Mouse (Mus musculus) hindbrain, embryonic 14.5 days (tissue): ENCODE results near the gene Klc4. TPM values are rescaled to one million over a fixed set of nuclear protein-coding genes. Genes with fewer than 3 reads are reported as not detected.

Experiments
- ATAC-seq: fragments of 200-750 bp; cut with Nextera tagmentation; 2 replicates; pipeline ENCODE4 v1.8.0; 2017; ENCODE audit warnings: moderate number of reproducible peaks, mild to moderate bottlenecking, moderate TSS enrichment, moderate library complexity; ENCODE audit not compliant: low FRiP score
- DNase-seq: peaks from one replicate; pipeline ENCODE4 v3.0.0-alpha.2; 2015; ENCODE audit warnings: low spot score
- H3K27ac ChIP-seq: fragments of 300-500 bp; sonication (generic); 2 replicates; pipeline ENCODE4 v1.5.1; 2014; ENCODE audit warnings: mild to moderate bottlenecking, moderate library complexity
- H3K27me3 ChIP-seq: fragments of 300-500 bp; sonication (generic); 2 replicates; pipeline ENCODE4 v1.6.1; 2014; ENCODE audit warnings: mild to moderate bottlenecking, low read length, mixed read lengths; ENCODE audit not compliant: control insufficient read depth, insufficient read depth
- H3K36me3 ChIP-seq: fragments of 300-500 bp; sonication (generic); replicated peaks from 2 replicates; pipeline ENCODE4 v1.6.1; 2014; ENCODE audit not compliant: control insufficient read depth, insufficient read depth
- H3K4me1 ChIP-seq: fragments of 300-500 bp; sonication (generic); replicated peaks from 2 replicates; pipeline ENCODE4 v1.6.1; 2014; ENCODE audit warnings: antibody characterized with exemption, low read length, mixed read lengths; ENCODE audit not compliant: control insufficient read depth, insufficient read depth
- H3K4me2 ChIP-seq: fragments of 300-500 bp; sonication (generic); replicated peaks from 2 replicates; pipeline ENCODE4 v1.6.1; 2014; ENCODE audit warnings: mild to moderate bottlenecking, moderate library complexity
- H3K4me3 ChIP-seq: fragments of 300-500 bp; sonication (generic); replicated peaks from 2 replicates; pipeline ENCODE4 v1.5.1; 2014; ENCODE audit warnings: mild to moderate bottlenecking, low read length
- H3K9ac ChIP-seq: fragments of 300-500 bp; sonication (generic); 2 replicates; pipeline ENCODE4 v1.6.1; 2014
- H3K9me3 ChIP-seq: fragments of 300-500 bp; sonication (generic); 2 replicates; pipeline ENCODE4 v1.6.1; 2016; ENCODE audit warnings: low read length; ENCODE audit not compliant: control insufficient read depth
- WGBS: fragments of 180-500 bp; shearing (Covaris S2); extraction: QIAGEN DNeasy Blood & Tissue Kit; methylation state at CpG from one replicate; pipeline ENCODE4 v1.1.7; 2014; 5-methylcytosine and 5-hydroxymethylcytosine counted together
- polyA plus RNA-seq: library from polyadenylated mRNA; unstranded; fragments of >200 nt; fragmentation: Nextera tagmentation; extraction: Ambion mirVana; gene quantifications from 2 replicates; pipeline ENCODE4 v1.2.1, GENCODE M21; 2014

The Klc4 gene
- polyA plus RNA-seq, 1 experiment from 2014 or later = 30.5 TPM

- no peaks in the 10 kb centered on the region for H3K27me3 ChIP-seq
- peaks cover 99% of the 10 kb centered on the region for H3K36me3 ChIP-seq
- 94% methylated on average over 12 of the region's 12 CpGs for WGBS
- DNase-seq (no peak), ATAC-seq (no peak)
- no peak overlapping the region for H3K4me3 ChIP-seq
- no peak overlapping the region for H3K27ac ChIP-seq
- no peak overlapping the region for H3K9ac ChIP-seq
- no peaks in the 10 kb centered on the region for H3K4me1 ChIP-seq
- no peak overlapping the region for H3K4me2 ChIP-seq
- no peaks in the 10 kb centered on the region for H3K9me3 ChIP-seq
These were observed 16.2 kb upstream of the Klc4 start for GRCm38 (mm10) chr17:46661981-46662380.

GRCm38 (mm10) chr17:46661351-46661750 is 15.5 kb upstream of the Klc4 start:
- 94% methylated on average over 9 of the region's 9 CpGs for WGBS
- peaks cover 99% of the 10 kb centered on the region for H3K36me3 ChIP-seq
- H3K27ac ChIP-seq = no peak overlapping the region
- DNase-seq (no peak), ATAC-seq (no peak)
- no peaks in the 10 kb centered on the region for H3K9me3 ChIP-seq
- H3K27me3 ChIP-seq = no peaks in the 10 kb centered on the region
- no peaks in the 10 kb centered on the region for H3K4me1 ChIP-seq
- H3K4me2 ChIP-seq = no peak overlapping the region
- H3K4me3 ChIP-seq = no peak overlapping the region
- no peak overlapping the region for H3K9ac ChIP-seq

GRCm38 (mm10) chr17:46656054-46656453 is 10.2 kb upstream of the Klc4 start:
- DNase-seq (no peak), ATAC-seq (no peak)
- 94% methylated on average over 6 of the region's 6 CpGs for WGBS
- Histone ChIP-seq H3K4me1 (peaks cover 14% of the 10 kb centered on the region), H3K4me2 (no peak overlapping the region), H3K4me3 (no peak overlapping the region), H3K9ac (no peak overlapping the region), H3K27me3 (no peaks in the 10 kb centered on the region), H3K9me3 (no peaks in the 10 kb centered on the region), H3K36me3 (peaks cover 82% of the 10 kb centered on the region), H3K27ac (no peak overlapping the region)

- WGBS = 78% methylated on average over 20 of the region's 20 CpGs
- no peak for ATAC-seq
- H3K36me3 ChIP-seq = peaks cover 46% of the 10 kb centered on the region
- H3K27me3 ChIP-seq = no peaks in the 10 kb centered on the region
- no peak overlapping the region for H3K27ac ChIP-seq
- peak overlapping the region; percentile 83 for H3K4me2 ChIP-seq
- H3K9me3 ChIP-seq = no peaks in the 10 kb centered on the region
- peaks cover 27% of the 10 kb centered on the region for H3K4me1 ChIP-seq
- peak overlapping the region; percentile 94 for H3K9ac ChIP-seq
- H3K4me3 ChIP-seq = peak overlapping the region; percentile 62
- DNase-seq = no peak
These were observed 6.1 kb upstream of the Klc4 start for GRCm38 (mm10) chr17:46651755-46652547.

- H3K4me1 ChIP-seq = peaks cover 32% of the 10 kb centered on the region
- H3K9me3 ChIP-seq = no peaks in the 10 kb centered on the region
- peak overlapping the region; percentile 94 for H3K9ac ChIP-seq
- peak overlapping the region; percentile 83 for H3K4me2 ChIP-seq
- H3K27ac ChIP-seq = peak overlapping the region; percentile 93
- H3K4me3 ChIP-seq = peak overlapping the region; percentile 62
- no peaks in the 10 kb centered on the region for H3K27me3 ChIP-seq
- 73% methylated on average over 17 of the region's 17 CpGs for WGBS
- ATAC-seq = no peak
- H3K36me3 ChIP-seq = peaks cover 40% of the 10 kb centered on the region
- DNase-seq = no peak
These were observed 5.5 kb upstream of the Klc4 start for GRCm38 (mm10) chr17:46651292-46651691.

GRCm38 (mm10) chr17:46650232-46651031 is 4.6 kb upstream of the Klc4 start, which contains the start of gene Cul7:
Gene Cul7, plus strand, starts transcription at chr17:46650337.
- ATAC-seq (peak; percentile 94), DNase-seq (peak; percentile 88)
- H3K4me3 ChIP-seq = peak within 1 kb of the TSS; percentile 62
- H3K27ac ChIP-seq = peak within 1 kb of the TSS; percentile 93
- peak within 1 kb of the TSS; percentile 83 for H3K4me2 ChIP-seq
- peaks cover 31% of the 10 kb centered on the region for H3K36me3 ChIP-seq
- H3K9me3 ChIP-seq = no peaks in the 10 kb centered on the region
- no peaks in the 10 kb centered on the region for H3K27me3 ChIP-seq
- WGBS = under 1% methylated on average over 55 of the region's 58 CpGs
- H3K9ac ChIP-seq = peak within 1 kb of the TSS; percentile 94
- peaks cover 32% of the 10 kb centered on the region for H3K4me1 ChIP-seq

GRCm38 (mm10) chr17:46649811-46650210 is 4.0 kb upstream of the Klc4 start:
- no peaks in the 10 kb centered on the region for H3K27me3 ChIP-seq
- peaks cover 35% of the 10 kb centered on the region for H3K4me1 ChIP-seq
- H3K9me3 ChIP-seq = no peaks in the 10 kb centered on the region
- H3K4me2 ChIP-seq = peak overlapping the region; percentile 83
- no peak for DNase-seq
- WGBS = 38% methylated on average over 15 of the region's 15 CpGs
- ATAC-seq = no peak
- H3K9ac ChIP-seq = peak overlapping the region; percentile 94
- peak overlapping the region; percentile 62 for H3K4me3 ChIP-seq
- H3K36me3 ChIP-seq = peaks cover 29% of the 10 kb centered on the region
- H3K27ac ChIP-seq = peak overlapping the region; percentile 93

GRCm38 (mm10) chr17:46648436-46648835 is 2.6 kb upstream of the Klc4 start:
- 93% methylated on average over 9 of the region's 9 CpGs for WGBS
- H3K4me3 ChIP-seq = no peak overlapping the region
- no peak overlapping the region for H3K27ac ChIP-seq
- no peak overlapping the region for H3K9ac ChIP-seq
- H3K4me2 ChIP-seq = no peak overlapping the region
- H3K4me1 ChIP-seq = peaks cover 42% of the 10 kb centered on the region
- ATAC-seq = no peak
- no peaks in the 10 kb centered on the region for H3K9me3 ChIP-seq
- no peaks in the 10 kb centered on the region for H3K27me3 ChIP-seq
- DNase-seq = no peak
- H3K36me3 ChIP-seq = peaks cover 15% of the 10 kb centered on the region

- Histone ChIP-seq H3K36me3 (peaks cover 12% of the 10 kb centered on the region), H3K9ac (no peak overlapping the region), H3K4me2 (no peak overlapping the region; the same call in 1 of the 2 replicates), H3K4me3 (no peak overlapping the region), H3K9me3 (no peaks in the 10 kb centered on the region), H3K4me1 (peaks cover 40% of the 10 kb centered on the region), H3K27ac (no peak overlapping the region), H3K27me3 (no peaks in the 10 kb centered on the region)
- no peak for DNase-seq
- ATAC-seq = no peak
- 95% methylated on average over 7 of the region's 7 CpGs for WGBS
These were observed 1.5 kb upstream of the Klc4 start for GRCm38 (mm10) chr17:46647279-46647678.
